Comparison of ENCODE assay signal across 22 mouse cellular contexts in genomic region chr13:56933832-56934510, GRCm38 (mm10). TPM values are rescaled to one million over a fixed set of nuclear protein-coding genes. Genes with fewer than 3 reads are reported as not detected.
DNase-seq lines count a peak whose midpoint lies in the region; ATAC-seq and TF ChIP-seq lines count a peak whose summit lies in the region.
"Had no signal": no experiment of that assay in that cellular context is flagged by ENCODE, and none has a peak within 500 bp of the region (broad histone marks: within the 10 kb centered on the region; RNA-seq: fewer than 3 reads in every experiment).

No protein-coding gene starts in this region.

- H3K27me3 ChIP-seq in forebrain, embryonic 16.5 days (replicated peaks; ENCODE audit: control insufficient read depth, insufficient read depth, low read length), result no peaks in the 10 kb centered on the region
- no peaks in the 10 kb centered on the region for H3K27me3 ChIP-seq in midbrain, embryonic 16.5 days (ENCODE audit: control insufficient read depth, insufficient read depth, low read depth, low read length)
- H3K27me3 ChIP-seq in kidney, embryonic 16.5 days (ENCODE audit: insufficient read depth, low read length), result no peaks in the 10 kb centered on the region
- H3K27me3 ChIP-seq: embryonic facial prominence, embryonic 15.5 days; megakaryocyte, embryonic 14.5 days; stomach, embryonic 15.5 days had no signal

- H3K4me3 ChIP-seq in forebrain, embryonic 16.5 days (replicated peaks; ENCODE audit: low read length), result no peak overlapping the region
- H3K4me3 ChIP-seq in midbrain, embryonic 16.5 days (ENCODE audit: low read depth, low read length), result no peak overlapping the region
- no peak overlapping the region for H3K4me3 ChIP-seq in kidney, embryonic 16.5 days (ENCODE audit: low read length)
- H3K4me3 ChIP-seq: embryonic facial prominence, embryonic 15.5 days; megakaryocyte, embryonic 14.5 days; stomach, embryonic 15.5 days had no signal

- H3K9ac ChIP-seq in forebrain, embryonic 16.5 days (replicated peaks; ENCODE audit: low read depth, low read length), result no peak overlapping the region
- H3K9ac ChIP-seq in midbrain, embryonic 16.5 days (ENCODE audit: low read depth, low read length), result no peak overlapping the region
- no peak overlapping the region for H3K9ac ChIP-seq in kidney, embryonic 16.5 days (replicated peaks; ENCODE audit: low read length)
- H3K9ac ChIP-seq: embryonic facial prominence, embryonic 15.5 days; stomach, embryonic 15.5 days had no signal

- TF ChIP-seq POLR2A in brain, embryonic 14.5 days (IDR thresholded peaks at IDR 0.05; ENCODE audit: borderline replicate concordance, extremely low read depth, insufficient read depth, insufficient read length, poor library complexity, severe bottlenecking), result no peak

- intact Hi-C loops in heart, postnatal 36 days (cut with DNase I), result no loop called here

- no peak overlapping the region for H3K4me2 ChIP-seq in forebrain, embryonic 16.5 days (ENCODE audit: low read length)
- no peak overlapping the region for H3K4me2 ChIP-seq in midbrain, embryonic 16.5 days (ENCODE audit: low read length)
- no peak overlapping the region for H3K4me2 ChIP-seq in kidney, embryonic 16.5 days (replicated peaks; ENCODE audit: low read depth, low read length)
- H3K4me2 ChIP-seq: embryonic facial prominence, embryonic 15.5 days; heart, embryonic 11.5 days; liver, embryonic 11.5 days; stomach, embryonic 15.5 days had no signal

- no peaks in the 10 kb centered on the region for H3K9me3 ChIP-seq in forebrain, embryonic 16.5 days (ENCODE audit: control insufficient read depth, low read length)
- 0 out of 2 replicates have a peak, but pooled peaks cover 2% of the 10 kb centered on the region for H3K9me3 ChIP-seq in midbrain, embryonic 16.5 days (replicated peaks; ENCODE audit: control insufficient read depth, low read length, poor library complexity, severe bottlenecking)
- H3K9me3 ChIP-seq in kidney, embryonic 16.5 days (ENCODE audit: low read length), result no peaks in the 10 kb centered on the region
- H3K9me3 ChIP-seq: embryonic facial prominence, embryonic 15.5 days; stomach, embryonic 15.5 days had no signal

- peaks cover 10% of the 10 kb centered on the region for H3K4me1 ChIP-seq in forebrain, embryonic 16.5 days (replicated peaks; ENCODE audit: control insufficient read depth, insufficient read depth, low read length)
- H3K4me1 ChIP-seq in midbrain, embryonic 16.5 days (ENCODE audit: control insufficient read depth, insufficient read depth, low read length), result peaks cover 5% of the 10 kb centered on the region
- no peaks in the 10 kb centered on the region for H3K4me1 ChIP-seq in kidney, embryonic 16.5 days (ENCODE audit: insufficient read depth, low read length)
- H3K4me1 ChIP-seq: embryonic facial prominence, embryonic 15.5 days; megakaryocyte, embryonic 14.5 days had no signal

- no peaks in the 10 kb centered on the region for H3K36me3 ChIP-seq in forebrain, embryonic 16.5 days (ENCODE audit: control insufficient read depth, insufficient read depth)
- H3K36me3 ChIP-seq in midbrain, embryonic 16.5 days (ENCODE audit: control insufficient read depth, insufficient read depth, low read length), result no peaks in the 10 kb centered on the region
- H3K36me3 ChIP-seq in kidney, embryonic 16.5 days (ENCODE audit: insufficient read depth, low read length), result no peaks in the 10 kb centered on the region
- H3K36me3 ChIP-seq: embryonic facial prominence, embryonic 15.5 days; stomach, embryonic 15.5 days had no signal

- WGBS in forebrain, embryonic 16.5 days, result 9% methylated on average over 11 of the region's 11 CpGs
- 14% methylated on average over 11 of the region's 11 CpGs for WGBS in midbrain, embryonic 16.5 days
- WGBS in kidney, embryonic 16.5 days, result 78% methylated on average over 11 of the region's 11 CpGs

- no peak for TF ChIP-seq CTCF in brain, embryonic 14.5 days (IDR thresholded peaks at IDR 0.05; ENCODE audit: borderline replicate concordance, extremely low read depth, insufficient read depth, insufficient read length)

- DNase-seq in heart, adult 11 months, result peak; percentile 73
- DNase-seq in heart, postnatal 36 days, result no peak
- DNase-seq in brain, embryonic 14.5 days (ENCODE audit: low read depth), result peak; percentile 89
- no peak for DNase-seq in adrenal gland, postnatal 36 days
- DNase-seq: cerebellum, adult 11 months; gastrocnemius, postnatal 10 days; heart, postnatal 4 days; kidney, postnatal 10 days; layer of hippocampus, adult 9-11 months; thymus, postnatal 25 days had no signal

- no peak overlapping the region for H3K27ac ChIP-seq in forebrain, embryonic 16.5 days (ENCODE audit: low read length)
- H3K27ac ChIP-seq in midbrain, embryonic 16.5 days (ENCODE audit: low read length), result 0 out of 2 replicates have a peak overlapping the region, but pooled peaks have one; percentile 17
- no peak overlapping the region for H3K27ac ChIP-seq in kidney, embryonic 16.5 days (ENCODE audit: low read length)
- H3K27ac ChIP-seq: embryonic facial prominence, embryonic 15.5 days; stomach, embryonic 15.5 days had no signal

- ATAC-seq in forebrain, embryonic 16.5 days, result peak; percentile 69
- peak; percentile 51; the same call in 1 of the 2 replicates for ATAC-seq in midbrain, embryonic 16.5 days
- ATAC-seq in cerebellum, adult (ENCODE audit: insufficient number of reproducible peaks, low FRiP score, low TSS enrichment), result no peak
- no peak for ATAC-seq in kidney, embryonic 16.5 days (ENCODE audit: low FRiP score, low TSS enrichment)
- ATAC-seq: intestine, embryonic 16.5 days had no signal

RNA-seq across cellular contexts. Expression of gene Trpc7, which starts 38.2 kb away (rescaled TPM):
- not detected for total RNA-seq in heart, postnatal 36 days (2021)
- polyA plus RNA-seq in brain, embryonic 14.5 days (2012; rRNA removed), result 3.3 and 5.0 TPM in 2 replicates
- 3.9 and 6.3 TPM in 2 replicates for polyA plus RNA-seq in forebrain, embryonic 16.5 days (2015; fragmentation: Nextera tagmentation; extraction: Ambion mirVana)
- polyA plus RNA-seq in midbrain, embryonic 16.5 days (2015; fragmentation: Nextera tagmentation; extraction: Ambion mirVana), result 6.6 and 6.7 TPM in 2 replicates
- 0.09 and 0.17 TPM in 2 replicates for polyA plus RNA-seq in kidney, embryonic 16.5 days (2015; fragmentation: Nextera tagmentation; extraction: Ambion mirVana)
- under 1 TPM; 0.13 to 0.26 TPM for total RNA-seq in adrenal gland, postnatal 36 days (2021)
- total RNA-seq: gastrocnemius, postnatal 10 days had no signal
- polyA plus RNA-seq: embryonic facial prominence, embryonic 15.5 days; liver, embryonic 11.5 days; lung, embryonic 16.5 days; neural tube, embryonic 11.5 days had no signal

Comparison
In these comparisons a context has a peak if more than half of its experiments do, and no peak if none do; other contexts are left out.
1. DNase-seq: peak in heart, adult 11 months (single experiment) and brain, embryonic 14.5 days (single experiment); none in heart, postnatal 36 days (0 of 2) and adrenal gland, postnatal 36 days (0 of 2).
2. ATAC-seq: peak in forebrain, embryonic 16.5 days (single experiment) and midbrain, embryonic 16.5 days (single experiment); none in cerebellum, adult (single experiment) and kidney, embryonic 16.5 days (single experiment).